Mouse (Mus musculus): ENCODE measurements around the gene Cpeb3.

DNA sequence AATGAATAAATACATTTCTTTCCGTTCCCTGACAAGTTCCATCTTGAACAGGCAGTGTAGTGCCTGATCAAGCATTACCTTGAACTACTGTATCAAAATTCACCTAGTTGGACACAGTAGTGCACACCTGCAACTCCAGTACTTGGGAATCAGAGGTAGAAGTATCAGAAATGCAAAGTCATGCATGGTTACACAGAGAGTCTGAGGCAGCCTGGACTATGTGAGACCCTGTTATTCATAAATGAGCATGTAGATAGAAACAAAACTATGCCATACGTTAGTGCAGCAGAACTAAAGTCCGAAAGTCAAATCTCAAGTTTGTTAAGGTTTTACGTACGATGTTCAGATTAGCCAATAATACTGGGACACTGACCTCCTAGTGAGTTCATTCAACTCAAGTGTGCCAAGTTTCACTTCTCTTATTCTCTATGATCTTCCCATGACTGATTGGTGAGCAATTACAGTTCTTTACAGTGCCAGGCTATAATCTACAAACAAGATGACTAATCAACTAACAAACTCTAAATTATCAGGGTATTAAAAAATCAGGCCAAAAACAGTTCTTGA is 51.5 kb downstream of the Cpeb3 start:
- TF ChIP-seq CTCF (IDR thresholded peaks at IDR 0.05; ENCODE audit: insufficient read depth, low read depth, low read length): no peak
- no peak for TF ChIP-seq POLR2A (IDR thresholded peaks at IDR 0.05; ENCODE audit: insufficient read depth, low read depth, low read length)
